Mouse (Mus musculus) Muller cell, postnatal 12 days (primary cell): ENCODE measurements around the gene Nsf.
"Not testable (repeated sequence)": the region's sequence is repeated elsewhere in the genome, so short reads cannot be mapped to it uniquely, and the experiment has no call there.

ENCODE experiments used
- DNase-seq: peaks from one replicate; pipeline ENCODE4 v3.0.0-alpha.2; 2015; ENCODE audit errors: inconsistent ontology term

Nsf gene

GRCm38 (mm10) chr11:103892831-103893230, 61.0 kb downstream of the Nsf start:
- no peak for DNase-seq

GRCm38 (mm10) chr11:103891781-103892180, 62.1 kb downstream of the Nsf start:
- DNase-seq = no peak

- no peak for DNase-seq
Observed at GRCm38 (mm10) chr11:103890337-103891186, 63.3 kb downstream of the Nsf start.

GRCm38 (mm10) chr11:103887724-103888410, 66.0 kb downstream of the Nsf start:
- DNase-seq = no peak

- no peak for DNase-seq
Observed at GRCm38 (mm10) chr11:103884749-103885383, 69.0 kb downstream of the Nsf start.

- no peak for DNase-seq
Observed at GRCm38 (mm10) chr11:103883793-103884192, 70.1 kb downstream of the Nsf start.

- not testable (repeated sequence) for DNase-seq
Observed at GRCm38 (mm10) chr11:103879476-103879875, 74.4 kb downstream of the Nsf start.

- no peak for DNase-seq
Observed at GRCm38 (mm10) chr11:103878441-103878840, 75.4 kb downstream of the Nsf start.

GRCm38 (mm10) chr11:103870352-103870751, 83.5 kb downstream of the Nsf start:
- no peak for DNase-seq

GRCm38 (mm10) chr11:103867702-103868101, 86.2 kb downstream of the Nsf start:
- no peak for DNase-seq

GRCm38 (mm10) chr11:103865346-103865745, 88.5 kb downstream of the Nsf start:
- no peak for DNase-seq

GRCm38 (mm10) chr11:103864486-103864885, 89.4 kb downstream of the Nsf start:
- no peak for DNase-seq

GRCm38 (mm10) chr11:103862951-103863350, 90.9 kb downstream of the Nsf start:
- no peak for DNase-seq

GRCm38 (mm10) chr11:103859933-103860610, 93.8 kb downstream of the Nsf start:
- no peak for DNase-seq

GRCm38 (mm10) chr11:103858760-103859159, 95.1 kb downstream of the Nsf start:
- DNase-seq = no peak

GRCm38 (mm10) chr11:103856641-103857040, 97.2 kb downstream of the Nsf start:
- no peak for DNase-seq

GRCm38 (mm10) chr11:103854294-103854693, 99.6 kb downstream of the Nsf start:
- DNase-seq = no peak

- no peak for DNase-seq
Observed at GRCm38 (mm10) chr11:103853284-103853920, 100.5 kb downstream of the Nsf start.

- no peak for DNase-seq
Observed at GRCm38 (mm10) chr11:103852590-103853283, 101.1 kb downstream of the Nsf start.

GRCm38 (mm10) chr11:103848287-103848686, 105.6 kb downstream of the Nsf start:
- DNase-seq = no peak

- DNase-seq = no peak
Observed at GRCm38 (mm10) chr11:103840834-103841233, 113.0 kb downstream of the Nsf start.
